Mouse (Mus musculus): ENCODE measurements around the gene Cyp8b1. TPM values are rescaled to one million over a fixed set of nuclear protein-coding genes. Genes with fewer than 3 reads are reported as not detected.
A peak's percentile ranks its signal among the peaks of the same experiment; 100 is the strongest.

The Cyp8b1 gene
- polyA plus RNA-seq (2012; rRNA removed) (not detected in 2 replicates), polyA plus RNA-seq (2014; fragmentation: Nextera tagmentation; extraction: Ambion mirVana) (not detected in 2 replicates)

- Histone ChIP-seq H3K9me3 (ENCODE audit: control insufficient read depth, low read length) (no peaks in the 10 kb centered on the region), H3K4me3 (replicated peaks; ENCODE audit: low read length) (no peak within 1 kb of the TSS), H3K36me3 (ENCODE audit: control insufficient read depth, insufficient read depth, low read length) (no peaks in the 10 kb centered on the region), H3K9ac (ENCODE audit: low read depth, low read length, severe bottlenecking) (no peak within 1 kb of the TSS), H3K27ac (replicated peaks; ENCODE audit: low read depth, low read length) (no peak within 1 kb of the TSS), H3K4me2 (replicated peaks; ENCODE audit: low read depth, low read length, severe bottlenecking) (no peak within 1 kb of the TSS), H3K4me1 (ENCODE audit: control insufficient read depth, insufficient read depth, low read length) (no peaks in the 10 kb centered on the region), H3K27me3 (ENCODE audit: control insufficient read depth, insufficient read depth, low read length) (no peaks in the 10 kb centered on the region)
- no peak for ATAC-seq (ENCODE audit: low FRiP score, low read depth)
- 72% methylated on average over 8 of the region's 8 CpGs for WGBS
- DNase-seq (ENCODE audit: low spot score): no peak
- TF ChIP-seq POLR2A (IDR thresholded peaks at IDR 0.05; ENCODE audit: borderline replicate concordance, extremely low read depth, insufficient read depth, insufficient read length): no peak
Observed at GRCm38 (mm10) chr9:121916102-121916501, at the start of gene Cyp8b1. Gene Cyp8b1 (minus strand): TSS chr9:121916305.

- Histone ChIP-seq H3K9ac (ENCODE audit: low read depth, low read length, severe bottlenecking) (no peak overlapping the region), H3K27ac (replicated peaks; ENCODE audit: low read depth, low read length) (no peak overlapping the region), H3K9me3 (ENCODE audit: control insufficient read depth, low read length) (no peaks in the 10 kb centered on the region), H3K4me3 (replicated peaks; ENCODE audit: low read length) (no peak overlapping the region), H3K36me3 (ENCODE audit: control insufficient read depth, insufficient read depth, low read length) (no peaks in the 10 kb centered on the region), H3K4me1 (ENCODE audit: control insufficient read depth, insufficient read depth, low read length) (peaks cover under 1% of the 10 kb centered on the region; the same call in 1 of the 2 replicates), H3K27me3 (ENCODE audit: control insufficient read depth, insufficient read depth, low read length) (no peaks in the 10 kb centered on the region), H3K4me2 (replicated peaks; ENCODE audit: low read depth, low read length, severe bottlenecking) (no peak overlapping the region)
- ATAC-seq (ENCODE audit: low FRiP score, low read depth) (no peak), DNase-seq (ENCODE audit: low spot score) (no peak)
- no peak for TF ChIP-seq POLR2A (IDR thresholded peaks at IDR 0.05; ENCODE audit: borderline replicate concordance, extremely low read depth, insufficient read depth, insufficient read length)
- 86% methylated on average over 7 of the region's 7 CpGs for WGBS
Observed at GRCm38 (mm10) chr9:121964941-121965340, 48.8 kb upstream of the Cyp8b1 start.

- Histone ChIP-seq H3K4me3 (replicated peaks; ENCODE audit: low read length) (no peak overlapping the region), H3K4me2 (replicated peaks; ENCODE audit: low read depth, low read length, severe bottlenecking) (no peak overlapping the region), H3K27ac (replicated peaks; ENCODE audit: low read depth, low read length) (peak overlapping the region; percentile 5; the same call in 1 of the 2 replicates), H3K4me1 (ENCODE audit: control insufficient read depth, insufficient read depth, low read length) (no peaks in the 10 kb centered on the region), H3K36me3 (ENCODE audit: control insufficient read depth, insufficient read depth, low read length) (no peaks in the 10 kb centered on the region), H3K9me3 (ENCODE audit: control insufficient read depth, low read length) (no peaks in the 10 kb centered on the region), H3K27me3 (ENCODE audit: control insufficient read depth, insufficient read depth, low read length) (no peaks in the 10 kb centered on the region), H3K9ac (ENCODE audit: low read depth, low read length, severe bottlenecking) (no peak overlapping the region)
- TF ChIP-seq POLR2A (IDR thresholded peaks at IDR 0.05; ENCODE audit: borderline replicate concordance, extremely low read depth, insufficient read depth, insufficient read length): no peak
- ATAC-seq (ENCODE audit: low FRiP score, low read depth) (no peak), DNase-seq (ENCODE audit: low spot score) (no peak)
- WGBS: 24% methylated on average over 7 of the region's 7 CpGs
Observed at GRCm38 (mm10) chr9:121959966-121960635, 44.0 kb upstream of the Cyp8b1 start.

- H3K27ac ChIP-seq (replicated peaks; ENCODE audit: low read depth, low read length): 0 out of 2 replicates have a peak overlapping the region, but pooled peaks have one; percentile 5
- no peaks in the 10 kb centered on the region for H3K9me3 ChIP-seq (ENCODE audit: control insufficient read depth, low read length)
- ATAC-seq (ENCODE audit: low FRiP score, low read depth): no peak
- no peaks in the 10 kb centered on the region for H3K27me3 ChIP-seq (ENCODE audit: control insufficient read depth, insufficient read depth, low read length)
- no peaks in the 10 kb centered on the region for H3K36me3 ChIP-seq (ENCODE audit: control insufficient read depth, insufficient read depth, low read length)
- no peak for DNase-seq (ENCODE audit: low spot score)
- H3K4me3 ChIP-seq (replicated peaks; ENCODE audit: low read length): no peak overlapping the region
- no peak overlapping the region for H3K9ac ChIP-seq (ENCODE audit: low read depth, low read length, severe bottlenecking)
- no peak for TF ChIP-seq POLR2A (IDR thresholded peaks at IDR 0.05; ENCODE audit: borderline replicate concordance, extremely low read depth, insufficient read depth, insufficient read length)
- H3K4me2 ChIP-seq (replicated peaks; ENCODE audit: low read depth, low read length, severe bottlenecking): 0 out of 2 replicates have a peak overlapping the region, but pooled peaks have one; percentile 62
- 82% methylated on average over 6 of the region's 6 CpGs for WGBS
- H3K4me1 ChIP-seq (ENCODE audit: control insufficient read depth, insufficient read depth, low read length): peaks cover 19% of the 10 kb centered on the region
Observed at GRCm38 (mm10) chr9:121952596-121952995, 36.5 kb upstream of the Cyp8b1 start.

GRCm38 (mm10) chr9:121951114-121951423, 35.0 kb upstream of the Cyp8b1 start:
- no peak for TF ChIP-seq POLR2A (IDR thresholded peaks at IDR 0.05; ENCODE audit: borderline replicate concordance, extremely low read depth, insufficient read depth, insufficient read length)
- Histone ChIP-seq H3K36me3 (ENCODE audit: control insufficient read depth, insufficient read depth, low read length) (no peaks in the 10 kb centered on the region), H3K4me1 (ENCODE audit: control insufficient read depth, insufficient read depth, low read length) (peaks cover 19% of the 10 kb centered on the region), H3K4me3 (replicated peaks; ENCODE audit: low read length) (peak overlapping the region; percentile 42), H3K9me3 (ENCODE audit: control insufficient read depth, low read length) (no peaks in the 10 kb centered on the region), H3K27me3 (ENCODE audit: control insufficient read depth, insufficient read depth, low read length) (no peaks in the 10 kb centered on the region), H3K27ac (replicated peaks; ENCODE audit: low read depth, low read length) (peak overlapping the region; percentile 82), H3K4me2 (replicated peaks; ENCODE audit: low read depth, low read length, severe bottlenecking) (peak overlapping the region; percentile 62), H3K9ac (ENCODE audit: low read depth, low read length, severe bottlenecking) (peak overlapping the region; percentile 52)
- 23% methylated on average over 4 of the region's 4 CpGs for WGBS
- DNase-seq (ENCODE audit: low spot score): no peak
- 0 out of 2 replicates have a peak, but pooled peaks have one; percentile 28 for ATAC-seq (ENCODE audit: low FRiP score, low read depth)

Measured in limb, embryonic 14.5 days (tissue).